Mouse (Mus musculus): ENCODE results near the gene Mpped2.

DNA sequence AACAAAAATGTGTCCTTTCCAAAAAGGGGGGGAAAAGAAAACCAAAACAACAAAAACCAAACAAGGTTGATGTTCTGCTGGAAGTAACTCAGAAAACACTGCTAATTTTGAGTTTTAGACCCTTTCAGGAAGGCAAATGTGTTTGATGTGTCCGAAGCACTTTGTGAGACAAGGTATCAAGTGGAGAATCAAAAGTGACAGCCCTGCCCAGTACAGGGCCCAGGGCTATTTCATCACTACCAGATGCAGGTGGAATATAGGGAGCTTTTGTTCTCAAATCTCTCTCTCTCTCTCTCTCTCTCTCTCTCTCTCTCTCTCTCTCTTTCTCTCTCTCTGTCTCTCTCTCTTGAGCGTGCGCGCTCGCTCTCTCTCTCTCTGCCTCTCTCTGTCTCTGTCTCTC lies 140.1 kb downstream of the Mpped2 start:
- TF ChIP-seq ZC3H11A (IDR thresholded peaks at IDR 0.05; ENCODE audit: borderline replicate concordance, low read depth, low read length) (no peak), ZNF384 (IDR thresholded peaks at IDR 0.05; ENCODE audit: low read depth, low read length) (no peak)

All from ES-E14 (cell line).